Mouse (Mus musculus): ENCODE data around the gene Tasp1.

- TF ChIP-seq FLI1 (IDR thresholded peaks at IDR 0.05; ENCODE audit: low read length) (no peak), GATA1 (IDR thresholded peaks at IDR 0.05; ENCODE audit: borderline replicate concordance, low read length) (no peak)
These were observed 258.7 kb downstream of the Tasp1 start for GRCm38 (mm10) chr2:139807887-139808286.
